Mouse (Mus musculus) gastrocnemius, postnatal 25 days (tissue): ENCODE results near the gene Fcgrt. TPM values are rescaled to one million over a fixed set of nuclear protein-coding genes. Genes with fewer than 3 reads are reported as not detected.
A peak's percentile ranks its signal among the peaks of the same experiment; 100 is the strongest.
"Not testable (repeated sequence)": the region's sequence is repeated elsewhere in the genome, so short reads cannot be mapped to it uniquely, and the experiment has no call there.

Experiments used
- DNase-seq: peaks from one replicate; pipeline ENCODE4 v3.0.0; 2022
- total RNA-seq, 2 experiments: library from RNA; stranded (reverse); gene quantifications; 1 replicate in 1 of 2; 2 replicates in 1 of 2; pipeline ENCODE4 v1.2.3; 2021

The Fcgrt gene
- total RNA-seq, 2 experiments from 2014 or later = 40.3 to 54.5 TPM

DNA sequence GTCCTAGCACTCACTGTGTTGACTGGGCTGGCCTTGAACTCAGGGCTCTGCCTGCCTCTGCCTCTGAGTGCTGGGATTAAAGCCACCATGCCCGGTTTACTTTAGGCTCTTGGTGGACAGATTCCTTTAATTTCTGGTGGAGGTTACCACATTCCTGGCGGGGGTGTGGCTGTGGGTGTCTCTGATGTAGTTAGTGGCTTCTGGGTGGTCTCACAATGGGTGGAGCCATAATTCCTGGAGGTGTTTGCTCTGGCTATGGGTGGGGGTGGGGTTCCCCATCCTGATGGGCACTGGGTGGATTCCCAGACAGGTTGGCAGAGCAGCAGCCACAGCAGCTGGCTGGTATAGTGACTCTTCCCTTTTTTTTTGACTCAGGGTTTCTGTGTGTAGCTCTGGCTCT lies 8.3 kb upstream of the Fcgrt start:
- DNase-seq = no peak

DNA sequence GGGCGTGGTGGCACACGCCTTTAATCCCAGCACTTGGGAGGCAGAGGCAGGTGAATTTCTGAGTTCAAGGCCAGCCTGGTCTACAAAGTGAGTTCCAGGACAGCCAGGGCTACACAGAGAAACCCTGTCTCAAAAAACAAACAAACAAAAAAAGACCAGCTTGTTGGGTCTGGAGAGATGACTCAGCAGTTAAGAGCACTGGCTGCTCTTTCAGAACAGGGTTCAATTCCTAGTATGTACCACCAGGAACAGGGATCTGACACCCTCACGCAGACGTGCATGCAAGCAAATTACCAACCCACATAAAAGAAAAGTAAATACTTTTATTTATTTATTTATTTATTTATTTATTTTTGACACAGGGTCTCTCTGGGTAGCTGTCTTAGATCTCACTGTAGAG lies 6.4 kb upstream of the Fcgrt start:
- DNase-seq = not testable (repeated sequence)

DNA sequence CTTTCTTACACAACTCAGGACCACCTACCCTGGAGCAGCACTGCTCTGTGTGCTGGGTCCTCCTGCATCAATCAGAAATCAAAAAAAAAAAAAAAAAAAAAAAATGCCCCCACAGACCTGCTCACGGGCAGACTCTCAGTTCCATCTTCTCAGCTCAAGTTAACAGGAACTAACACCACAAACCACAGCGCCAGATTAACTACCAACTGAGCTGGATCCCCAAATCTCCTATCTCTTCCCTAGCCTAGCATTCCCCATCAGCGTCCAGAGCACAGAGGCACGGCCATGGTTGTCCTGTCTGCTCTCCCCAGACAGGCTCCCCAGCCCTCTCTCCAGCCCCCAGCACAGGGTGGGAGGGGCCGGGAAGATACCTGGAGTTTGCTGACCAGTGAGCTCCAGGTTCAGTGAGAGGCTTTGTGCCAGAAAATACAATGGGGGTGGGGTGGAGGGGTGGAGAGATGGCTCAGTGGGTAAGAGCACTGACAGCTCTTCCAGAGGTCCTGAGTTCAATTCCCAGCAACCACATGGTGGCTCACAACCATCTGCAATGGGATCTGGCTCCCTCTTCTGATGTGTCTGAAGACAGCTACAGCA lies 3.5 kb upstream of the Fcgrt start:
- no peak for DNase-seq

DNA sequence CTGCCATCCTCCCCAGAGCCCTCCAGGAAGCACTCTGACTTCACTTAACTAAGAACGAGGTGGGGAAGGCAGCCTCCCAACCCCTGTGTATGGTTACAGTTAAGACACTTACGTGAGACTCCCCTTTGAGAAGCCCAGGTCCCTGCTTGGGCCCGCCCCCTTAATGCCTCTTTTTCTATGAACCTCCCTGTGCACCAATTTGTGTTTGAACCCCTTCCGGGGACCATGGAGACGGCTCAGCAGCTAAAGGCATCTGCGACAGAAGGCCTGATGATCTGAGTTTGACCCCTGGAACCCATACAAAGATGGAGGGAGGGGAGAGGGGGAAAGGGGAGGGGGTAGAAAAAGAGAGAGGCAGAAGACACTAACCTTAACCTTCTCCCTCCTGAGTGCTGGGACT lies 2.8 kb upstream of the Fcgrt start:
- DNase-seq = no peak

DNA sequence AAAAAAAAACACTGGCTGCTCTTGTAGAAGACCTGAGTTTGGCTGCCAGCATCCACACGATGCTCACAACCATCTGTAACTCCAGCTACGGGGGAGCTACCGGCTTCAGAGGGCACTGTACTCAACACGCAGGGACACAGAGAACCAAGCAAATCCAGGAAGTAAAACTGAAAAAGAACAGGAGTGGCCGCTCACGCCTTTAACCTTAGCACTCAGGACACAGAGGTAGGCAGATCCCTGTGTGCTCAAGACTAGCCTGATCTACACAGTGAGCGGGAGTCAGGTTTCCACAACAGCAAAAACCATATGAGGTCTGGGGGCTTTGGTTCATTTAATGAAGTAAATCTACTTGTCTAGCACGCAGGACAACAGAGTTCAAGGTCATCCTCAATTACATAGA lies 1.8 kb upstream of the Fcgrt start:
- DNase-seq = no peak

DNA sequence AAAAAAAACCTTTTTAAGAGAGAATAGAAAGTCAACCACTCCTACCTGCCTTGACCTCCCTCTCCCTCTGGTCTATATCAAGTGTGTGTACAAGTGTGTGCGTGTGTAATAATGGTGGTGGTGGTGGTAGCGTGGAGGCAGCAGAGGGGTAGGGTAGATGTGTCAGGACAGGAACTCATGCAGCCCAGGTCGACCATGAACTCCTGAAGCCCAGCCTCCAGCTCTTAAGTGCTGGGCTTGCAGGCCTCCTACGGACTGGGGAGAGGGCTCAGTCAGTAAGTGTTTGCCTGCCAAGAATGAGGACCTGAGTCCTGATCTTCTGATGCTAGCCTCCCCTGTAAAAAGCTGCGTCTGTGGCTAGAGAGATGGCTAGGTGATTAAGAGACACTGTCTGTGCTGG lies 1.3 kb upstream of the Fcgrt start:
- no peak for DNase-seq

DNA sequence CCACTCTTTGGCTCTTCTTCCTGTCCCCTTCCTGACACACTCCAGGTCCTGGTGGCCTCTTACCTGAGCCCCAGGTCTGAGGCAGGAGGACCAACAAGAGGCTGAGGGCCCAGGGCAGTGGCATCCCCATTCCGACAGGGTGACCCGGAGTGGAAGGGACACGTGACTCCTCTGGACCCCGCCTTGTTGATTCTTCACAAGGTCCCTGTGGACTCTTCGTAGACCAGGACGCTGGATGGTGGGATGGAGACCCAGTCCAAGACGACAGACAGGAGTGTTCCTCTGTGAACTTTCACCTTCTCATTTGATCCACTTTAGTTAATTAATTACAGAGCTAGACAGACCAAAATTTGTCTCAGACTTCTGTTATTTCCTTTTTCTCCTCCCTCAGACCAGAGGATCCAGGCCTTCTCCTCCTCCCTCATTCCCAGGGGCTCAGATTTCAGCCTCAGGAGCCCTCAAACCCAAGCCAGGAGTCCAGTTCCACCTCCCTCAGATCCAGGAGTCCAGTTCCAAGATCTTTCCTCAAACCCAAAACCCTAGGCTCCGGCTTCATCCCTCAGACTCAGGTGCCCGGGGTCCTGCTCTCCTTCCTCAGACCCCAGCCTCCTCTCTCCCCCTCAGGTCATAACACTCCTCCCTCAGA lies 588 bp downstream of the Fcgrt start:
- no peak for DNase-seq

DNA sequence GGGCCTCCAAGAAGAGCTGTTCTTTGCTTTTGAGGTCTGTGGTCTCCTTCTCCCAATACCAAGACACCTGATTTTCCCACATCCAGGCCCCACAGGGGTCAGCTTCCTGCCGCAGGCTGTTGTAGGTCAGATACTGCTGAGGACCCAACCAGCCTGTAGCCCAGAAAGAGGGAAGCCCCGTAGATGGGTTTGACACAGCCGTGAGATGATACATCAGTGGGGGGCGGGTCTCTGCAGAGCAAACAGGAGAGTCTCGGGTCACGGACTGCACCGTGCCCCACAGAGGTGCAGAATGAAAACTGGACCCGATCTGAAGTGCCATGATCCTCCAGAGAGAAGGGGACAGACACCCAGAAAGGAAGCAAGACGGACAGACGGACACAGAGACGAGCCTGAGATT lies 1.2 kb downstream of the Fcgrt start:
- DNase-seq = no peak

DNA sequence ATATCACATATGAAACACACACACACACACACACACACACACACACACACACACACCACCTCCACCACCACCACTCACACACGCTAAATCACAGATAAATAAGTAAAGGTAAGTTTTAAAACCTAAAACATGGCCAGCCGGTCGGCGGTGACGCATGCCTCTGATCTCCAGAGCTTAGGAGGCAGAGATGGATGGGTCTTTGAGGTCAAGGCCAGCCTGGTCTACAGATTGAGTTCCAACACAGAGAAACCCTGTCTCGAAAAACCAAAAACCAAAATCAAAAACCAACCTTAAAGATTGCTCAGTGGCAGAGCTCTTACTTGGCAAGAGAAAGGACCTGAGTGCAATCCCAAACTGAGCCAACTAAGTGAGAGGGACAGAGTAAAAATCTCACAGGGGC lies 3.6 kb downstream of the Fcgrt start:
- DNase-seq = no peak

DNA sequence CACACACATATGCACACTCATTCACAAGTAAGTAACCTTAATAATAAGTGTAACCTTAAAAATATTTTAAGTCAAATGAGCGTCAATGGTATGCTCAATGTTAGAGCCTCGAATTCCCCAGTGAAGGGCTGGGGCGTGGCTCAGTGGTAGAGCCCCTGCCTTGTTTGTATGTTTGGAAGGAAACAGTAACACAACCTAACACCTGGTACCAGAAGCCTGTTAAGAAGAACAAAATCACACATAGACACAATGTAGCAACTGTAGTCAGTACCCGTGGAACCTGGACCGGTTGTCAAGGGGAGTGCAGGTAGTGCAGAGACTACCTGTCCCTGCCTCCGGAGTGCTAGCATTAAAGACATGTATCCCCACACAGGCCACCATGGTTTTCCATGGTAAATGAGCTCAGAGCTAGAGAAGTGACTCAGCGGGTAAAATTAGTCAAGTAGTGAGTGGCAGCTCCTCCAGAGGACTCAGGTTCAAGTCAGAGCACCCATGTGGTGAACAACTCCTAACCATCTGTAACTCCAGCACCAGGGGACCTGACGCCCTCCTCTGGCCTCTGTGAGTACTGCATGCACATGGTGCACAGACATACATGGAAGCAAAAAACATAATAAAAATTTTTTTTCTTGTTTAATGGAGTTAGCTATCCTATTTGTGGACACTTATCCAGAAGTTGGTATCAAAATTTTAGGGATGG lies 5.0 kb downstream of the Fcgrt start:
- DNase-seq = no peak

DNA sequence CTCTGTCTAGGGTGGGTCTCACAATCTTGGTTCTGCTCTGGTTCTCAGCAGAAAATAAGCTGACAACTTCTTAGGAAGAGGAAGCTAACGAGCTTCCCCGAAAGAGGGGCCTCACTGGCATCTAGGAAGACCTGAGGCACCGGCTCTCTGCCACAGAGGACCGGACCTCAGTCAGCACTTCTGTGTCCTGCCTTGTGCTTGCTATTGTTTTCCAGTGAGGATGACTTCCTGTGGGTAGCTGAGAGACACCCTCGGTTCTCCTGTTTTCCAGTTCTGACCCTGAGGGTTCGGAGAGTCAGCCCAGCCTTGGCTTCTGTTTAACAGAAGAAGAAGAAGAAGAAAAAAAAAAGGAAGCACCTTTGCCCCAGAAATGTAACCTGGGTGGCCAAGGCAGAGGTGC lies 6.2 kb downstream of the Fcgrt start:
- no peak for DNase-seq

DNA sequence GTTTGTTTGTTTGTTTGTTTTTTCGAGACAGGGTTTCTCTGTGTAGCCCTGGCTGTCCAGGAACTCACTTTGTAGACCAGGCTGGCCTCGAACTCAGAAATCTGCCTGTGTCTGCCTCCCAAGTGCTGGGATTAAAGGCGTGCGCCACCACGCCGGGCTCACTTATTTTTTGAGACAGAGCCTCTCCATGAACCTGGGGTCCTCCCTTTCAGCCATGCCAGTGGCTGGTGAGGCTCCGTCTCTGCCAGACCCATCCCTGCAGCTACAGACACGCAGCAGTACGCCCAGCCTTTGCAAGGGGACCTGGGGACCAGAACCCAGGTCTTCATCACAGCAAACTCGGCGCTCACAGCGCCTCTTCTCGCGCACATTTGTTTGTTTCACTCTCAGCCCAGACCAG lies 7.7 kb downstream of the Fcgrt start:
- not testable (repeated sequence) for DNase-seq

DNA sequence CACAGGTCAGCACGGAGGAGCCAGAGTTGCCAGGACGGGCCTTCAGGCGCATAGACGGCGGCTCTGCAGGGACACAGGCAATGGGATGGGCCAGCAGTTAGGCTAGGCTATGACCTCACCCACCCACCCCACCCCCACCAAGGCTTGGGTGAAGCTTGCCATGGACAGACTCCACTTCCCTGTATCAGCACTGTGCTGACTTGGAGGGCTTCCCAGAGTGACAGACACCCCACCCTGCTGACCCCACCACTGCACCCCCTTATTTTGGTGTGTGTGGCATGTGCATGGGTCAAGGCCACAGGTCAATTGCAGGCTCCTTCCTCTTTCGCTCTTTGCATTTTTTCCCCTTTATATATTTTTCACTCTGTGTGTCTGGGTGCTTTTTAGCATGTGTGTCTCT lies 8.3 kb downstream of the Fcgrt start:
- DNase-seq = peak; percentile 49

DNA sequence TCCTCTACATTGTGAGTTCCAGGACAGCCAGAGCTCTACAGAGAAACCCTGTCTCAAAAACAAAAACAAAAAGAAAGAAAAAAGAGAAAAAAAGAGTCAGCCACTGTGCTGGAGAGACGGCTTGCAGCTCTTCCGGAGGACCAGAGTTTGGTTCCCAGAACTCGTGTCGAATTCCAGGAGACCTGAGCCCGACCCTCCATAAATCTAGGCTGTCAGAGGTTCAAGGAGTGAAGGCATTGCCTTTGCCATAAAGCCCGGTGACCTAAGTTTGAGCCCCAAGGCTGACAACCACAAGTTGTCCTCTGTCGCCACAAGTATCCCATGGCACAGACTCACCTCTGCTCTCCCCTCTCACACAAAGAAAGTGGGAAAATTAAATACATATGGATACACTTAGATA lies 9.5 kb downstream of the Fcgrt start:
- no peak for DNase-seq

DNA sequence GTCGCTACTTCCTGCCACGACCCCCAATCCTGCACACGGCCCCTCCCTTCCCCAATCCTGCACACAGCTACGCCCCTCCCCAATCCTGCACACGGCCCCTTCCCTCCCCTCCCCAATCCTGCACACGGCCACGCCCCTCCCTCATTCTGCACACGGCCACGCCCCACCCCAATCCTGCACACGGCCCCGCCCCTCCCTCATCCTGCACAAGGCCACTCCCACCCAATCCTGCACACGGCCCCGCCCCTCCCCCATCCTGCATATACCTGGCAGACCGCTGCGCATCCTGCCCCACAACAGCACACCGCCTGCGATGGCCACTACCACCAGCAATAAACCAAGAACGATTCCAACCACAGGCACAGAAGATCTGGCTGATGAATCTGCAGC lies 10.1 kb downstream of the Fcgrt start:
- no peak for DNase-seq

DNA sequence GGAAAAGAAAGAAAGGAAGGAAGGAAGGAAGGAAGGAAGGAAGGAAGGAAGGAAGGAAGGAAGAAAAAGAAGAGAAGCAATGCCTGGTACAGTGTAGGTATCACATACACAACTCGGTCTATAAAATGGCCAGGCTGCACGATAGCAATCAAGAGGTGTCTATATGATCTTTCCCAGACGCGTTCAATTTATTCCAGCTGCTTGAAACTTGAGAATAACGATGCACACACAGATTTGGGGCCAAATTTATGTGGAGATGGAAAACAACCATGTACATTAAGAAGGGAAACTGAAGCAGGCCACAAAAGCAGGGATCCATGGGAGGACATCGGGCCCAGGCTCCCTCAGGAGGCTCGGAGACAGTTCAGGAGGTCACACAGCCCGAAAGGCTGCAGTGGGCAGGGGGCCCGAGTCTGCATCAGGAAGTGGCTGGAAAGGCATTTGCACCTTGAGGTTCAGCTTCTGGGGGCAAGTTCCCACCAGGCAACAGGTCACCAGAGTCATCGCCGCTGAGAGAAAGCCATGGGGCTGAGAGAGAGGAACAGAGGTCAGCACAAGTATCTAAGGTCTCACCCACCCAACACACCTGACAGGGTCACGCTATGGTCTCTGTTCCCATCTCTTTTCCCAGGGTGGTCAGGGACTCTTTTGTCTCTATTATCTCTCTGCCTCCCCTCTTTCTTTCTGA lies 10.7 kb downstream of the Fcgrt start:
- DNase-seq = no peak

DNA sequence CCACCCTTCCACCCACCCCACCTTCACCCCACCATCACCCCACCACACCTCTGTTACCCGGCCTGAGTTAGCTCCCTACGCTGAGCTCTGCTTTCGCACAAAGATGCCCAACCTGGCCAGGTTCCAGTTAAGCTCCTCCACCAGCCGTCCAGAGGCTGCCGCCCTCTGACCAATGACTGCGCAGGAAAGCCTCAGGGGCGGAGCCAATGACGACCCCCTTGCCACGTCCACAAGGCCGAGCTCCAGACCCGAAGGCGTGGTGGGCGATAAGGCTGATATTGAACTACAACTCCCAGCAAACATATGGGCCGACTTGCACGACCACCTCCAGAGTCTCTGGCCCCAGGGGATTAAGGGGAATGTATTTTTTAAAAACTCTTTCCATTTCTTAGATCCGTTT lies 11.6 kb downstream of the Fcgrt start, which contains the start of gene Rcn3:
Gene Rcn3, minus strand, starts transcription at position 174 of the 400 bp plus-strand sequence.
- peak; percentile 88 for DNase-seq

DNA sequence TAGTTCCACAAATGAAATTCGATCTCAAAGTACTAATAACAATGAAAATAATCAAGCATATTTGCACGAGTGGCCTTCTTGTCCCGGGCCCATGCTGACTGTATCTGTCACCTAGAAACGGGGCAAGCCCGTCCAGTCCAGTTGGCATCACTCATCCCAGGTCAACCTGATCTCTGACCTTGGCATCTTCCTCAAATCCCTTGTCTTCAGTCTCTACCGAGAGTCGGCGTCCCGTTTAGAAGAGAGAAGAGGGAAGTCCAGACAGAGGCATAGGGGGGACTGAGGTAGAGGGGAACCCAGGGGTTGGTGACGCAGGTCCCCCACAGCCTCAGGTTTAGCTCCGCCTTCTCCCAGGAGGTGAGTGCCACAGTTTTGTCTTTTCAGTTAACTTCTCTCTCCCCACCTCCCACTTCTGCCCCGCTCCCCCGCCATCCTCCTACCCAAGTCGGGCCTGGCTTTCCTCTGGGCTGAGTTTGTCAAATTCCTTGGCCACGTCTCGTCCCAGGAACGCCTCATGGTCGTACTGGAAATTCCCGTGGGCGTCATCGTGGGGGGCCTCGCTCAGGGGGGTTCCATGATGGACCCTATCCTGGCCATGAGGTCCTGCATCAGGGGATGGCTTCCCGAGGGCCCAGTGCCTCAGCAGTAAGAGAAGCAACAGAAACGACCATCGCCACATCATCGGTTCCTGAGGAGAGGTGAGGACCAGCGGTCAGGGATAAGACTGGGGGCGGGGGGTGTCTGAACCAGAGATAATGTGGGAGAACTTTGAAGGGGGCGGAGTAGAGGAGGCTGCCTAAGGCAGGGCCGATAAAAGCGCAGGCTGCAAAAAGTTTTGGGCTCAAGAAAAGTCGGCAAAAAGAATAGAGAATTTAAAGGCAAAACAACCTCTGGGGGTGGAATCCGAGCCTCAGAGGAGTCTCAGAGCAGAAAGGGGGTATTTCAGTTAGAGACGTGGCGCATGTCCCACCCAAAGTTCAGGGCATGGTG lies 12.4 kb downstream of the Fcgrt start:
- DNase-seq = no peak

DNA sequence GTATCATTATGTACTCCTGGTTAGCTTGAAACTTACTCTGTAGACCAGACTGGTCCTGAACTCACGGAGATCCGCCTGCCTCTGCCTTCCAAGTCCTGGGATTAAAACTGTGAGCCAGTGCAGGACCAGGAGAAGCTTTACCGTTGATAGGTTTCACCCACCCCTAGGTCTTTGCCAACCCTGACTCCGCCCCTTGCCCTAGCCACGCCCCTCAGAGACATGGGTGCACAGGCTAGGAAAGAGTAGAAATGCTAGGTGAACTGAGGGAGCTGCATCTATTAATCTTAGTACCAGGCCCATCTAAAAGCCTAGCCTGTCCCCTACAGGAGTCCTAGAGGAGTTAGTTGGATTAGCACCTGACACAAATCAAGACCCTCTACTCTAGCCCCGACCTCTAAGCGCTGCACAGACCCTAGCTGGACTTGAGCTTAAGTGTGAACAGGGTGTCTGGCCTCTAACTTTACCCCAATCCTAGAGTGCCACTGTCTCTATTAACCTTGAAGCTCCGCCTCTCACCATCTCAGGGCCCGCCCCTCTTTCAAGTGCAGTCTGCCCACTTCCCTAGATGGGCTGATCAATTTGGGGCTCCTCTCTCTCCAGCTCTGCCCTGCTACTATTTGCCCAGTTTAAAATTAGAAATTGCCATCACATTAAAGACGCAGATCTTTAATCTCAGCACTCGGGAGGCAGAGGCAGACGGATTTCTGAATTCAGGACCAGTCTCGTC lies 13.2 kb downstream of the Fcgrt start:
- no peak for DNase-seq

DNA sequence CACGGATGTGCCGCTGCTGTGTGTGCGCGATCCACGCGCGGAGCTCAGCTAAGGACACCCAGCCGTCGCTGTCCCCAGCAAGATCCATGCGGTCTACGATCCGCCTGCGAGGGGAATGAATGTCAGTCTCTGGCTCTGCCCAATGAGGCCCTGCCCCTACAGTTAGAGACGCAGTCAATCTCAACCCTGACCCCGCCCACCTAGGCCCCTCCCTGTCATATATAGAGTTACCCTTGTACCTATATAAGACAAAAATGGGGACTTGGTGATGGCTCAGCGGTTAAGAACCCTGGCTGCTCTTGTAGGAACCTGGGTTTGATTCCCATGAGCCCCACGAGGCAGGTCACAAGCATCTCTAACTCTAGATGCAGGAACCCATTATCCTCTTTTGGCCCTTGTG lies 15.1 kb downstream of the Fcgrt start:
- no peak for DNase-seq

DNA sequence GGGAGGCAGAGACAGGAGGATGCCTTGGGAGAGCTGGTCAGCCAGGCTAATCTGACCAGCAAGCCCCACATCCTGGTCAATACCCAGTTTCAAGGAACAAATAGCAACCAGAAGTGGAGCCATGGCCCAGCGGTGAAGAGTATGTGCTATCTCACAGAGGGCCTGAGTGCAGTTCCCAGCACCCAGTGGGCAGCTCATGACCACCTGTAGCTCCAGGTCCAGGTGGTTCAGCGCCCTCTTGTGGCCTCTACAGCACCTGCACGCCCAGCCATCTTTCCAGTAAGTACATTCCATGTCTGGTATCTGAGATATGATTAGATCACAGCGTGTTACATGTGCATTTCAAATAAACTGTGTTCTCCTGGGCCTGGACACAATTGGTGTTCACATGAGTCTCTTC lies 17.6 kb downstream of the Fcgrt start:
- no peak for DNase-seq
